Mouse (Mus musculus) stomach, embryonic 16.5 days (tissue): ENCODE data around the gene Gm4559. TPM values are rescaled to one million over a fixed set of nuclear protein-coding genes. Genes with fewer than 3 reads are reported as not detected.
"Not testable (repeated sequence)": the region's sequence is repeated elsewhere in the genome, so short reads cannot be mapped to it uniquely, and the experiment has no call there.

Source experiments
- ATAC-seq: fragments of 200-750 bp; cut with Nextera tagmentation; 2 replicates; pipeline ENCODE4 v1.8.0; 2017; ENCODE audit warnings: moderate number of reproducible peaks, moderate TSS enrichment; ENCODE audit not compliant: insufficient read depth, low FRiP score
- H3K27ac ChIP-seq: fragments of 300-500 bp; sonication (generic); 2 replicates; pipeline ENCODE4 v1.5.1; 2014; ENCODE audit warnings: low read length
- H3K27me3 ChIP-seq: fragments of 300-500 bp; sonication (generic); 2 replicates; pipeline ENCODE4 v1.6.1; 2014; ENCODE audit warnings: low read length, control low read depth, mixed read lengths; ENCODE audit not compliant: control insufficient read depth, insufficient read depth
- H3K36me3 ChIP-seq: fragments of 300-500 bp; sonication (generic); 2 replicates; pipeline ENCODE4 v1.6.1; 2014; ENCODE audit warnings: low read length; ENCODE audit not compliant: control insufficient read depth, insufficient read depth
- H3K4me1 ChIP-seq: fragments of 300-500 bp; sonication (generic); 2 replicates; pipeline ENCODE4 v1.6.1; 2014; ENCODE audit warnings: low read length, control low read depth, mixed read lengths; ENCODE audit not compliant: control insufficient read depth, insufficient read depth
- H3K4me2 ChIP-seq: fragments of 300-500 bp; sonication (generic); 2 replicates; pipeline ENCODE4 v1.6.1; 2014; ENCODE audit warnings: low read depth, low read length, mixed read lengths
- H3K4me3 ChIP-seq: fragments of 300-500 bp; sonication (generic); replicated peaks from 2 replicates; pipeline ENCODE4 v1.5.1; 2014; ENCODE audit warnings: mild to moderate bottlenecking, low read length
- H3K9ac ChIP-seq: fragments of 300-500 bp; sonication (generic); 2 replicates; pipeline ENCODE4 v1.6.1; 2014; ENCODE audit warnings: low read length
- H3K9me3 ChIP-seq: fragments of 300-500 bp; sonication (generic); replicated peaks from 2 replicates; pipeline ENCODE4 v1.6.1; 2016; ENCODE audit warnings: low read length, control low read depth; ENCODE audit not compliant: control insufficient read depth
- WGBS: fragments of 180-500 bp; shearing (Covaris S2); extraction: QIAGEN DNeasy Blood & Tissue Kit; methylation state at CpG from one replicate; pipeline ENCODE4 v1.1.7; 2014; 5-methylcytosine and 5-hydroxymethylcytosine counted together
- polyA plus RNA-seq: library from polyadenylated mRNA; unstranded; fragments of >200 nt; fragmentation: Nextera tagmentation; extraction: Ambion mirVana; gene quantifications from 2 replicates; pipeline ENCODE4 v1.2.1, GENCODE M21; 2015

Gene Gm4559
- polyA plus RNA-seq, 1 experiment from 2014 or later: not detected

DNA sequence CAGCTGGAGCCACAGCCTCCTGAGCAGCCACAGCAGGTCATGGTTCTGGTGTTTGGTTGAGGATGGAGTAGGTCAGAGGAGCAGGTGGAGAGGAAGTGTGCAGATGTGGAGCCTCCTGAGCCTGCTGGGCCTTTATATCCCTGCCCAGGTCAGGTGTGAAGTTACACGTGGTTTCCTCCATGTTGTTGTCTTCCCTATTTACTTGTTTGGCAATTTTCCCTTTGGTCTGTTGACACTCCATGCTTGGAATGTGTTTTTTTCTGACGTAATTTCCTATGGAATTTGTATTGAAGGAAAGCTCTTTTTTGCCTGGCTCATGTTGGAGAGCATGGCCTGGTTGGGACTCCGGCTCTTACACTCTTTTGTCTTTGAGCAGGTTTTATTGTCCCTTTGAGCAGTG lies 44.3 kb downstream of the Gm4559 start, which contains the start of gene Krtap5-5:
Gene Krtap5-5, minus strand, starts transcription at position 101 of the 400 bp plus-strand sequence.
- WGBS: 59% methylated on average over 3 of the region's 3 CpGs
- H3K36me3 ChIP-seq, H3K27me3 ChIP-seq, H3K4me1 ChIP-seq, H3K27ac ChIP-seq, H3K4me3 ChIP-seq, ATAC-seq, H3K4me2 ChIP-seq, H3K9me3 ChIP-seq, H3K9ac ChIP-seq: not testable (repeated sequence)

DNA sequence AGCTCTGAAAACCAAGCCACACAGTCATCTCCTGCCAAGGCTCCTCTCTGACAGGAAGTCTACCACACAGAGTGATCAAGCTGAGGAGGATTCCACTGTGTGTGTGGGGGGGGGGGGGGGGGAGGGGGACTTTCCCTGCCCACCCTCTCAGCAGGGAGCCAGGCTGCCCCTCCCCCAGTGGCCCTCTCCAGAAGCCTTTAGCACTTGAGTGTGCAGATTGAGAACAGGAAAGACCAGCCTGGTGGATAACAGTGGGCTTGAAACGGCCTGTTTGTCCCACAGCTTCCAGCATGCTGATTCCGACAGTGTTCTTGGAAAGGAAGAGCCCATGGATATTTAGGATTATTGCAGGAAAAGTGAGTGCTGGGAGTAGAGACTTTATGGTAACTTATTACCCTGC lies 49.6 kb downstream of the Gm4559 start:
- no peaks in the 10 kb centered on the region for H3K4me1 ChIP-seq
- H3K9me3 ChIP-seq: no peaks in the 10 kb centered on the region
- no peak overlapping the region for H3K27ac ChIP-seq
- no peaks in the 10 kb centered on the region for H3K36me3 ChIP-seq
- 28% methylated on average over 2 of the region's 2 CpGs for WGBS
- H3K27me3 ChIP-seq: no peaks in the 10 kb centered on the region
- no peak overlapping the region for H3K9ac ChIP-seq
- H3K4me3 ChIP-seq: no peak overlapping the region
- H3K4me2 ChIP-seq: no peak overlapping the region
- ATAC-seq: no peak

Other genes starting within 250 kb of the Gm4559 start
- gene Mob2, start 213.3 kb downstream of the Gm4559 start, polyA plus RNA-seq: 73.9 and 75.9 TPM in 2 replicates
- 6.4 TPM in 2 replicates for gene Dusp8, start 178.5 kb downstream of the Gm4559 start, polyA plus RNA-seq
- gene Gm45618, start 153.6 kb downstream of the Gm4559 start, polyA plus RNA-seq: not detected in 2 replicates
- gene Gm39115, start 138.3 kb downstream of the Gm4559 start, polyA plus RNA-seq: not detected in 2 replicates
- not detected in 2 replicates for gene Gm45337, start 129.8 kb downstream of the Gm4559 start, polyA plus RNA-seq
- gene Gm29735, start 117.2 kb downstream of the Gm4559 start, polyA plus RNA-seq: not detected in 2 replicates
- gene Gm4553, start 108.6 kb downstream of the Gm4559 start, polyA plus RNA-seq: not detected in 2 replicates
- gene Krtap5-2, start 98.4 kb downstream of the Gm4559 start, polyA plus RNA-seq: not detected in 2 replicates
- not detected in 2 replicates for gene Gm10153, start 84.0 kb downstream of the Gm4559 start, polyA plus RNA-seq
- not detected in 2 replicates for gene Krtap5-3, start 73.0 kb downstream of the Gm4559 start, polyA plus RNA-seq
- not detected in 2 replicates for gene Gm7579, start 62.5 kb downstream of the Gm4559 start, polyA plus RNA-seq
- gene Krtap5-5, start 44.4 kb downstream of the Gm4559 start, polyA plus RNA-seq: not detected in 2 replicates
- gene Gm40460, start 33.3 kb downstream of the Gm4559 start, polyA plus RNA-seq: not detected in 2 replicates
- gene Gm2431, start 16.0 kb downstream of the Gm4559 start, polyA plus RNA-seq: not detected in 2 replicates
- gene Krtap5-1, start 22.8 kb upstream of the Gm4559 start, polyA plus RNA-seq: not detected in 2 replicates
- gene Krtap5-4, start 29.2 kb upstream of the Gm4559 start, polyA plus RNA-seq: not detected in 2 replicates
- gene Ifitm10, start 99.4 kb upstream of the Gm4559 start, polyA plus RNA-seq: 3.7 and 5.2 TPM in 2 replicates
- gene Gm49369, start 108.3 kb upstream of the Gm4559 start, polyA plus RNA-seq: 0.96 TPM in 1 of 2 replicates, not detected in the other
- 451 and 599 TPM in 2 replicates for gene Ctsd, start 113.7 kb upstream of the Gm4559 start, polyA plus RNA-seq
- gene Syt8, start 160.5 kb upstream of the Gm4559 start, polyA plus RNA-seq: 31.1 and 50.1 TPM in 2 replicates
- 20.2 and 217 TPM in 2 replicates for gene Tnni2, start 167.4 kb upstream of the Gm4559 start, polyA plus RNA-seq
- 216 and 235 TPM in 2 replicates for gene Lsp1, start 186.4 kb upstream of the Gm4559 start, polyA plus RNA-seq
- gene Tnnt3, start 224.5 kb upstream of the Gm4559 start, polyA plus RNA-seq: 12.0 and 208 TPM in 2 replicates